Mouse (Mus musculus) megakaryocyte-erythroid progenitor cell, adult 5-6 weeks (primary cell): Measurements from ENCODE around the gene Ctsw. TPM values are rescaled to one million over a fixed set of nuclear protein-coding genes. Genes with fewer than 3 reads are reported as not detected.
"Not testable (repeated sequence)": the region's sequence is repeated elsewhere in the genome, so short reads cannot be mapped to it uniquely, and the experiment has no call there.

Experiments
- ATAC-seq: replicated peaks from 2 replicates; pipeline ENCODE4 v1.8.0; 2016; ENCODE audit warnings: mild to moderate bottlenecking, inconsistent platforms; ENCODE audit not compliant: severe bottlenecking, poor library complexity, low FRiP score, low TSS enrichment
- total RNA-seq, 2 experiments: library from RNA; stranded (forward) in 1 of 2; stranded (reverse) in 1 of 2; fragments of 200-1000, 215-1000 nt in 1 of 2; fragments of >200 nt in 1 of 2; fragmentation: Nextera tagmentation in 1 of 2; gene quantifications; 2 replicates each; pipeline ENCODE4 v1.2.3; 2014 to 2017

Gene Ctsw
- total RNA-seq, 2 experiments from 2014 or later = 4.9 to 8.4 TPM

DNA sequence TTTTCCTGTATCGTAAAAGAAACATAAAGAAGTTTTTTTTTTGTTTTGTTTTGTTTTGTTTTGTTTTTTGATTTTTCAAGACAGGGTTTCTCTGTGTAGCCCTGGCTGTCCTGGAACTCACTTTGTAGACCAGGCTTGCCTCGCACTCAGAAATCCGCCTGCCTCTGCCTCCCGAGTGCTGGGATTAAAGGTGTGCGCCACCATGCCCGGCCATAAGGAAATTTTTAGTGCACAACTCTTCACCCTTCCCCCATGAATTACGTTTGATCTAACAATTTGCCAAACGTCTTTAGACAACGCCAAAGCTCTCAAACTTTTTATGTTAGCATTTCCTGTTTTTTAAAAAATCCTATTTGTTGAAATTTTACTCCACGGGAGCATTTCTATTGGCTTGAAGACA is 21.4 kb upstream of the Ctsw start:
- ATAC-seq = not testable (repeated sequence)

- ATAC-seq = peak; percentile 67
These were observed 20.7 kb upstream of the Ctsw start for GRCm38 (mm10) chr19:5488878-5489571.

- ATAC-seq = peak; percentile 46
These were observed 19.7 kb upstream of the Ctsw start, which contains the start of gene Mus81 for GRCm38 (mm10) chr19:5487768-5488550. Mus81 (minus strand) TSS chr19:5488402.

DNA sequence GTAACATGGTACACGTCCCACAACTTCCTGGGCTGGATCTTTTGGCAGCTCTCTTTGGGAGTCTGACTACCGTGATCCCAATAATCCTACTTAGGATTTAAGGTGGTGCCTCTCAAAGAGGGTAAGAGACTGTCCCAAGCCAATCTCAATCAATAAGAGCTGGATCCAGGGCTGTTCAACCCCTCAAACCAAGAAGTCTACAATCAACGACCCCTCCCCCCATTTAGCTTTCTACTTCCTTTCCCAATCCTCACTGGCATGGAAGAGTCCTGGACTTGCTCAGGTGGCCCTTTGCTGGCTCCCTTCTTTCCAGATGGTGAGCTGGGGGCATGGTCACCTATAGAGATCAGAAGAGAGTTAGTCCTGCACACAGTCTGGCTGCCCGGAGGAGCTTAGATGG is 18.5 kb upstream of the Ctsw start:
- no peak for ATAC-seq

DNA sequence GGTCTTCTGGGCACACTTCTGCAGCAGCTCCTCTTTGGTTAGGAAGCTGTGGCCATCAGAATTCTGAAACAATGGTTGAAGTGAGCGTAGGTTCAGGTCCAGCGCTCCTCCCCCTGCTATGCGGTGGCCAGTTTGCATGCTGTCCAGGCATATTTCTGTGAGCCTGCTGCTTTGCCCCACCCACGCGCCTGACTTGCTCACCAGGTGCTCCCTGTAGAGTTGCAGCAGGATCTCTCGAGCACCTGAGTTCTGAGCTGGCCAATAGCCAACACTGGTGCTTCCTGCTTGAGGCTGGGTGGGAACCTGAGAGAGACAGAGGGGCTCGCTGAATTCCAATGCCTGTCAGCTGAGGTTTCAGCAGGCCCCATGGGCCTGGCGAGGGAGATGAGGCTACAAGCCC is 18.0 kb upstream of the Ctsw start:
- no peak for ATAC-seq

DNA sequence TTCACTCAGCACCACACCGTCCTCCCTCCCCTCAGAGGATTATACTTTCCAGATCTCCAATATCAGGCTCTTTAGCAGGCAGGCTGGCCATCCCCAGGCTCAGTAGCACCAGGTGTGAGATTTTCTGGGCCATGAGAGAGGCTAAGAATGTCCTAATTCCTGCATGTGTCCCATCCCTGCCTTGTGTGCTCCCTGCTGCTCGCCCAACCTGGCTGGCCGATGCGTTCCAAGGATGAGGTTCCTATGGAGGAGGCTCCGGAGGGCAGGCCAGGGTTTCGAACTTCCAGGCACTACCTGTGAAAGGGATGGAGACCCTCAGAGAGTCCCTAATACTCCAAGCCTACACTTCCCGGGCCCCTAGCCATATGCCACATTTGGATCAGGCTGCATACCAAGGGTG is 17.5 kb upstream of the Ctsw start:
- no peak for ATAC-seq

DNA sequence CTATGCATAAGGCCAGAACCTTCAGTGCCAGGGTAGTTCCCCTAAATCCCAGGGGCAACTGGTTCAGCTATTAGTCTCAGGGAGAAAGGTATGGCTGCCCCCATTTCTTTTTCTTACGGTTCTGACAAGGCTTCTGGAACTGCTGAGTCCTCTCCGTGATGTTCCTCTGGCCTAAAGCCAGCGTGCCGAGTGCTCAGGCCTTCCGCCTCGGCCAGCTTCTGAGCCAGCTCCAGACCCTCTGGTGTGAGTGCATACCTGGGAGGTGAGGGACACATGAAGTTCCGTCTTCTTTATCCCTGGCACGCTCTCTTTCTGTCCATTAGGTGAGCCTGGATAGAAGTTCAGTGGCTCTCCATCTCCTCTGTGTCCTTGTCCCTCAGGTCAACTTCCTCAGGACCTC is 17.1 kb upstream of the Ctsw start:
- ATAC-seq = no peak

DNA sequence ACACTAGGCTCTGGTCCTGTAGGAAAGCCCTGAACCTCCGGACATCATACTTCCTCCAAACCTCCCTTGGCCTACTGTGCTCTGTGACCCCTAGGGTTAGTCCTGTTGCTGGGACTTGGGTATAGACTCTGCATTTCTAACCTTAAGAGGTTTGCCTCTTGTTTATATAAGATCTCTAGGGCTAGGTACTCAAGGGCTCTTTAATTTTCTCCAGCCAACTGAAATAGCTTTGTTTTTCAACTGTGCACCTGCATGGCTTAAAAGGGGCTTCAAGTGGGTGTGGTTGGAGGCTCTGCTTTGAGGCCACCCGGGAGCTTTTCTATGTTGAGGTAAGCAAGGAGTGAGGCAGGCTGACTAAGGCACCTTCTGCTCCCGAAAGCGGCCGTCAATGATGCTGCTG is 16.2 kb upstream of the Ctsw start:
- ATAC-seq = no peak

GRCm38 (mm10) chr19:5483386-5484359 is 15.4 kb upstream of the Ctsw start:
- no peak for ATAC-seq

- ATAC-seq = no peak
These were observed 13.1 kb upstream of the Ctsw start for GRCm38 (mm10) chr19:5481398-5481797.

GRCm38 (mm10) chr19:5480016-5480415 is 11.7 kb upstream of the Ctsw start:
- ATAC-seq = no peak

DNA sequence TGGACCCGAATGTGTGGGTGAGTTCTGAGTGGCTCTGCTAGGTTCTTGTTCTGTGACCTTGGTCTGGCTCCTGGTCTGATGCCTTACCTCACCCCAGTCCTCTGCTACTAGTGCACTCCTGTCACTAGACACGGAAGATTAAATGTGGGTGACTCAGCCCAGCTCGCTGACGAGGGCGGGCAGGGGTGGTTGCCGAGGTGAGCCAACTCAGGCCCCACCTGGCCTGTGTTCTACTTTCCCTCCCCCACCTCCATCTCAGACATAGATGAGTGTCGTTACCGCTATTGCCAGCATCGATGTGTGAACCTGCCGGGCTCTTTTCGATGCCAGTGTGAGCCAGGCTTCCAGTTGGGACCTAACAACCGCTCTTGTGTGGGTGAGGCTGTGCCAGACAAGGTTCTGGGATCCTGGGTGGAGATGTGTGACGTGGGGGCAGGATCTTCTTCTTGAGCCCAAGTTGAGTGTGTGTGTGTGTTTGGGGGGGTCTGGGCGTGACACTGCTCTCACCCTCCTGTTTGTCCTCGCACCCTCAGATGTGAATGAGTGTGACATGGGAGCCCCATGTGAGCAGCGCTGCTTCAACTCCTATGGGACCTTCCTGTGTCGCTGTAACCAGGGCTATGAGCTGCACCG is 9.5 kb upstream of the Ctsw start:
- no peak for ATAC-seq

- no peak for ATAC-seq
These were observed 8.8 kb upstream of the Ctsw start for GRCm38 (mm10) chr19:5477004-5477667.

- ATAC-seq = no peak
These were observed 6.9 kb upstream of the Ctsw start for GRCm38 (mm10) chr19:5475069-5475714.

DNA sequence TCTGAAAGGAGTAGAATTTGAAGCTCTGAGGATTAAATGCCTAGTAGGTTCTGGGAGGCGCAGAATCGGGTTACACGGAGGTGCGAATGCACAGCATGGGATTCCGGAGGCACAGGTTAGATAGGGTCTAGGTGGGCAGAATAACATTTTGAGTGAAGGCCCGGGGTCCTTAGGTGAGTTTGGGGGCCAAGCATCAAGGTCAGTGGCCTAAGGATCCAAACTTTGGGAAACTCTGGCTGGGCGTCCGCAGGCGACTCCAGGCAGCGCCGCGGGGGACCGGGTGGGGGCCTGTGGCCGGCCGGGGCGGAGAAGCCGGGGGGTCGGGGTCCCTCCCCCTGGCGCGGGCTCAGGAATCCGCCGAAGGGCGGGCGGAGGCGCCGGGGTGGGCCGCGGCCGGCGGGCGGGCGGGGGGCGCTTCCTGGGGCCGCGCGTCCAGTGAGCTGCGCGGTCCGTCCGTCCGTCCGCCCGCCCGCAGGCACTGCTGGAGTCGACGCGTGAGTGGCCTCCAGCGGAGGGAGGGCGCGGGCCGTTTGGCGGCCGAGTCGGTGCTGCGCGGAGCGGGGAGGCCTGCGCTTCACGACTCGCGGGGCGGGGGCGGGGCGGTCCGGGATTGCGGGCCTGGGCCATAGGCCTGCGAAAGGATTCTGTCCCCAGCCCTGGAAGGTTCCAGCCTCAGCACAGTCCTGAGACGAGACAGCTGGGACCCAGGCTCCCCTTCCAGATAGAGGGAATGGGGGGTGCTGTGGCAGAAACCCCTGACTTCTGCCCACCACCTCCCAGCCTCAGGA is 6.2 kb upstream of the Ctsw start:
- no peak for ATAC-seq

GRCm38 (mm10) chr19:5473720-5474119 is 5.4 kb upstream of the Ctsw start, which contains the start of gene Efemp2:
Efemp2 (plus strand) TSS chr19:5473954.
- peak; percentile 45; the same call in 1 of the 2 replicates for ATAC-seq

DNA sequence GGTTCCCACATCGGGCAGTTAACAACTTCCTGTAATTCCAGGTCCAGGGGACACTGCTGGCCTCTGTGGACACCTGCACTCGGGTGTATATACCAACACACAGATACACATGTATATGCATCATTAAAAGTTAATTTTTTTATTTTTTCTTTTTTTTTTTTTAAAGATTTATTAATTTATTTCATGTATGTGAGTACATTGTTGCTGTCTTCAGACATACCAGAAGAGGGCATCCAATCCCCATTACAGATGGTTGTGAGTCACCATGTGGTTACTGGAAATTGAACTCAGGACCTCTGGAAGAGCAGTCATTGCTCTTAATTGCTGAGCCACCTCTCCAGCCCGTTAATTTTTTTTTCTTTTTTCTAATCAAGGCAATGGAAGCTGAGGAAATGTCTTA is 4.5 kb upstream of the Ctsw start:
- ATAC-seq = no peak

- no peak for ATAC-seq
These were observed 3.5 kb upstream of the Ctsw start for GRCm38 (mm10) chr19:5471846-5472245.
